Mouse (Mus musculus): ENCODE measurements around the gene Nlrp14. TPM values are rescaled to one million over a fixed set of nuclear protein-coding genes. Genes with fewer than 3 reads are reported as not detected.

The Nlrp14 gene
- polyA plus RNA-seq, 1 experiment from 2014 or later = not detected

- 74% methylated on average over 5 of the region's 5 CpGs for WGBS
- H3K27ac ChIP-seq (ENCODE audit: low read length) = no peak overlapping the region
- no peak overlapping the region for H3K9ac ChIP-seq (replicated peaks; ENCODE audit: low read depth)
- H3K9me3 ChIP-seq (ENCODE audit: low read length) = no peaks in the 10 kb centered on the region
- ATAC-seq (no peak), DNase-seq (ENCODE audit: low spot score) (no peak)
- H3K4me3 ChIP-seq (ENCODE audit: low read depth, low read length) = no peak overlapping the region
- H3K36me3 ChIP-seq (ENCODE audit: insufficient read depth, low read length) = no peaks in the 10 kb centered on the region
- no peaks in the 10 kb centered on the region for H3K27me3 ChIP-seq (replicated peaks; ENCODE audit: insufficient read depth, low read length)
- TF ChIP-seq EP300 (IDR thresholded peaks at IDR 0.05) (no peak), CTCF (IDR thresholded peaks at IDR 0.05) (no peak)
- no peak overlapping the region for H3K4me2 ChIP-seq (replicated peaks; ENCODE audit: low read depth, low read length)
- no peaks in the 10 kb centered on the region for H3K4me1 ChIP-seq (ENCODE audit: insufficient read depth, low read depth, low read length)
These were observed 74.6 kb downstream of the Nlrp14 start for GRCm38 (mm10) chr7:107241371-107241883.

Other genes with a start within 250 kb of the Nlrp14 start
- not detected in 2 replicates for gene Olfr709-ps1, start 234.8 kb upstream of the Nlrp14 start, polyA plus RNA-seq (2015; fragmentation: Nextera tagmentation; extraction: Ambion mirVana)
- not detected in 2 replicates for gene Olfr710, start 218.7 kb upstream of the Nlrp14 start, polyA plus RNA-seq (2015; fragmentation: Nextera tagmentation; extraction: Ambion mirVana)
- not detected in 2 replicates for gene Olfr6, start 203.1 kb upstream of the Nlrp14 start, polyA plus RNA-seq (2015; fragmentation: Nextera tagmentation; extraction: Ambion mirVana)
- gene Olfr711, start 191.5 kb upstream of the Nlrp14 start, polyA plus RNA-seq (2015; fragmentation: Nextera tagmentation; extraction: Ambion mirVana) = not detected in 2 replicates
- not detected in 2 replicates for gene Olfr2, start 160.9 kb upstream of the Nlrp14 start, polyA plus RNA-seq (2015; fragmentation: Nextera tagmentation; extraction: Ambion mirVana)
- gene Olfr713, start 135.8 kb upstream of the Nlrp14 start, polyA plus RNA-seq (2015; fragmentation: Nextera tagmentation; extraction: Ambion mirVana) = not detected in 2 replicates
- not detected in 2 replicates for gene Olfr714, start 96.0 kb upstream of the Nlrp14 start, polyA plus RNA-seq (2015; fragmentation: Nextera tagmentation; extraction: Ambion mirVana)
- gene Olfr17, start 73.8 kb upstream of the Nlrp14 start, polyA plus RNA-seq (2015; fragmentation: Nextera tagmentation; extraction: Ambion mirVana) = not detected in 2 replicates
- not detected in 2 replicates for gene Olfr715b, start 56.6 kb upstream of the Nlrp14 start, polyA plus RNA-seq (2015; fragmentation: Nextera tagmentation; extraction: Ambion mirVana)
- gene Olfr715, start 35.9 kb upstream of the Nlrp14 start, polyA plus RNA-seq (2015; fragmentation: Nextera tagmentation; extraction: Ambion mirVana) = not detected in 2 replicates
- not detected in 2 replicates for gene Olfr716, start 28.7 kb upstream of the Nlrp14 start, polyA plus RNA-seq (2015; fragmentation: Nextera tagmentation; extraction: Ambion mirVana)
- gene Rbmxl2, start 42.5 kb downstream of the Nlrp14 start, polyA plus RNA-seq (2015; fragmentation: Nextera tagmentation; extraction: Ambion mirVana) = not detected in 2 replicates
- gene Syt9, start 203.7 kb downstream of the Nlrp14 start, polyA plus RNA-seq (2015; fragmentation: Nextera tagmentation; extraction: Ambion mirVana) = 0.18 and 0.24 TPM in 2 replicates